Mouse (Mus musculus) cerebellum, postnatal 25 days (tissue): ENCODE data around the gene Dot1l.

Source experiments
- DNase-seq, 2 experiments: peaks; one replicate each; pipeline ENCODE4 v3.0.0; 2021; ENCODE audit warnings: mixed read lengths in 2 of 2

The Dot1l gene

GRCm38 (mm10) chr10:80758651-80759050, 3.6 kb downstream of the Dot1l start:
- peak in 1 of 2 experiments; percentile 53 for DNase-seq

- peak; percentile 50 to 69 for DNase-seq
These were observed 5.9 kb downstream of the Dot1l start for GRCm38 (mm10) chr10:80760596-80761524.

- peak in 1 of 2 experiments; percentile 7 for DNase-seq
These were observed 6.8 kb downstream of the Dot1l start for GRCm38 (mm10) chr10:80761821-80762220.

- no peak for DNase-seq
These were observed 8.5 kb downstream of the Dot1l start for GRCm38 (mm10) chr10:80763502-80763901.

- DNase-seq = no peak
These were observed 10.7 kb downstream of the Dot1l start for GRCm38 (mm10) chr10:80765746-80766145.

GRCm38 (mm10) chr10:80766161-80766815, 11.3 kb downstream of the Dot1l start:
- peak in 1 of 2 experiments; percentile 57 for DNase-seq

GRCm38 (mm10) chr10:80768365-80768764, 13.4 kb downstream of the Dot1l start:
- no peak for DNase-seq

GRCm38 (mm10) chr10:80773816-80774215, 18.8 kb downstream of the Dot1l start:
- no peak for DNase-seq

- peak; percentile 96 for DNase-seq
These were observed 19.5 kb downstream of the Dot1l start for GRCm38 (mm10) chr10:80774549-80774948.

- no peak for DNase-seq
These were observed 20.0 kb downstream of the Dot1l start for GRCm38 (mm10) chr10:80774981-80775380.

GRCm38 (mm10) chr10:80775731-80776130, 20.7 kb downstream of the Dot1l start:
- DNase-seq = peak; percentile 82 to 86

- no peak for DNase-seq
These were observed 21.4 kb downstream of the Dot1l start for GRCm38 (mm10) chr10:80776358-80776869.

- peak; percentile 61 to 75 for DNase-seq
These were observed 22.1 kb downstream of the Dot1l start for GRCm38 (mm10) chr10:80777123-80777522.

GRCm38 (mm10) chr10:80779565-80779964, 24.6 kb downstream of the Dot1l start:
- no peak for DNase-seq

- no peak for DNase-seq
These were observed 29.3 kb downstream of the Dot1l start for GRCm38 (mm10) chr10:80784302-80784701.

GRCm38 (mm10) chr10:80784871-80785270, 29.9 kb downstream of the Dot1l start:
- DNase-seq = no peak

GRCm38 (mm10) chr10:80785963-80786362, 31.0 kb downstream of the Dot1l start:
- DNase-seq = peak in 1 of 2 experiments; percentile 57

GRCm38 (mm10) chr10:80787517-80787916, 32.5 kb downstream of the Dot1l start:
- DNase-seq = peak in 1 of 2 experiments; percentile 27

GRCm38 (mm10) chr10:80790761-80791404, 35.9 kb downstream of the Dot1l start:
- DNase-seq = peak in 1 of 2 experiments; percentile 30

- no peak for DNase-seq
These were observed 36.6 kb downstream of the Dot1l start for GRCm38 (mm10) chr10:80791476-80792174.

- peak; percentile 85 to 87 for DNase-seq
These were observed 37.4 kb downstream of the Dot1l start for GRCm38 (mm10) chr10:80792175-80793032.
